Mouse (Mus musculus): ENCODE measurements around the gene C1qtnf4.

DNA sequence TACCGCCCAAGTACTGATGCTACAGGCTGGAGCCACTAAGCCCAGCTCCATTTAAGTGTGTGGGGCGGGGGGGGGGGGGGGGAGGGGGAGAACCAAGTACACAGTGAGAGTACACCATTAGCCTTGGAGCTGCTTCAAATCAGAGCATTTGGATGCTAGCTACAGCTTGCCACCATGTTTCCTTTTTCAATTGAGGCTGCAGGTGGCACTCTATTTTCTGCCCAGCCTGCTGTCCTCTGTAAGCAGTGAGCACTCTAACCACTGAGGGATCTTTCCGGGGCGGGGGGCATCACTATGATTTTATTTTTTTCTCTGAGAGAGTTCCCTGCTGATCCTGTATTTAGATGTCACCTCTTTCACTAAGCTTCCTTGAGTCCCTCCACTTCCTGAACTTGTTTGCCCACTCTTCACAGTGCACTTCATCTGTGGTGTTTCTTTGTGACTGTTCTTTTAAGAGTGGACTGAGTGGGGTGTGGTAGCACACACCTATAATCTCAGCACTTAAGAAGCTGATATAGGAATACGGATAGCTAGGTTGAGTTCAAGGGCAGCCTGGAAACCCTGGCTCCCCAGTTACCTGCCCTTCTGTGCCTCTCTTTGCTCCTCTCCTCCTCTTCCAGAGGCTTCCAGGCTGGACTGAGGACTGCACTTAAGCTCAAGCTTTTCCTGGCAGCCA lies 7.9 kb upstream of the C1qtnf4 start:
- TF ChIP-seq CTCF (IDR thresholded peaks at IDR 0.05; ENCODE audit: low read depth) (no peak), EP300 (IDR thresholded peaks at IDR 0.05; ENCODE audit: low read depth) (no peak)
